Mouse (Mus musculus): ENCODE results near the gene Gm11020. TPM values are rescaled to one million over a fixed set of nuclear protein-coding genes. Genes with fewer than 3 reads are reported as not detected.

The Gm11020 gene
- polyA plus RNA-seq, 1 experiment from 2014 or later: not detected

- ATAC-seq (ENCODE audit: low FRiP score, low read depth): no peak
- Histone ChIP-seq H3K9ac (replicated peaks) (no peak overlapping the region), H3K36me3 (no peaks in the 10 kb centered on the region), H3K27ac (replicated peaks) (no peak overlapping the region), H3K9me3 (no peaks in the 10 kb centered on the region), H3K4me3 (no peak overlapping the region), H3K27me3 (no peaks in the 10 kb centered on the region), H3K4me1 (peaks cover under 1% of the 10 kb centered on the region; the same call in 1 of the 2 replicates), H3K4me2 (replicated peaks) (no peak overlapping the region)
- WGBS: 52% methylated on average over 12 of the region's 12 CpGs
These were observed 25.3 kb downstream of the Gm11020 start for GRCm38 (mm10) chr8:104346706-104347105.

- Histone ChIP-seq H3K27ac (replicated peaks) (no peak overlapping the region), H3K9ac (replicated peaks) (no peak overlapping the region), H3K9me3 (no peaks in the 10 kb centered on the region)
These were observed 27.6 kb downstream of the Gm11020 start for GRCm38 (mm10) chr8:104348971-104349370.

GRCm38 (mm10) chr8:104350047-104350446, 28.7 kb downstream of the Gm11020 start:
- H3K4me3 ChIP-seq: no peak overlapping the region

More at GRCm38 (mm10) chr8:104348971-104349370, 27.6 kb downstream of the Gm11020 start:
- H3K4me2 ChIP-seq (replicated peaks): no peak overlapping the region
- no peaks in the 10 kb centered on the region for H3K27me3 ChIP-seq
- no peaks in the 10 kb centered on the region; the same call in 1 of the 2 replicates for H3K36me3 ChIP-seq
- 90% methylated on average over 5 of the region's 5 CpGs for WGBS
- H3K4me3 ChIP-seq: no peak overlapping the region
- peaks cover 4% of the 10 kb centered on the region; the same call in 1 of the 2 replicates for H3K4me1 ChIP-seq
- ATAC-seq (ENCODE audit: low FRiP score, low read depth): no peak

GRCm38 (mm10) chr8:104353186-104353585, 31.8 kb downstream of the Gm11020 start:
- no peak overlapping the region for H3K4me2 ChIP-seq (replicated peaks)
- no peaks in the 10 kb centered on the region for H3K9me3 ChIP-seq
- H3K27me3 ChIP-seq: no peaks in the 10 kb centered on the region
- H3K4me3 ChIP-seq: no peak overlapping the region
- H3K27ac ChIP-seq (replicated peaks): no peak overlapping the region
- H3K4me1 ChIP-seq: peaks cover 4% of the 10 kb centered on the region; the same call in 1 of the 2 replicates
- WGBS: 65% methylated on average over 5 of the region's 5 CpGs
- H3K36me3 ChIP-seq: peaks cover 9% of the 10 kb centered on the region
- no peak overlapping the region for H3K9ac ChIP-seq (replicated peaks)
- peak; percentile 80 for ATAC-seq (ENCODE audit: low FRiP score, low read depth)

More at GRCm38 (mm10) chr8:104350047-104350446, 28.7 kb downstream of the Gm11020 start:
- no peak; the same call in 1 of the 2 replicates for ATAC-seq (ENCODE audit: low FRiP score, low read depth)
- WGBS: 90% methylated on average over 13 of the region's 13 CpGs
- H3K4me1 ChIP-seq: peaks cover 4% of the 10 kb centered on the region; the same call in 1 of the 2 replicates
- H3K27ac ChIP-seq (replicated peaks): no peak overlapping the region
- no peaks in the 10 kb centered on the region for H3K9me3 ChIP-seq
- no peak overlapping the region for H3K4me2 ChIP-seq (replicated peaks)
- no peak overlapping the region for H3K9ac ChIP-seq (replicated peaks)
- H3K27me3 ChIP-seq: no peaks in the 10 kb centered on the region
- peaks cover 2% of the 10 kb centered on the region; the same call in 1 of the 2 replicates for H3K36me3 ChIP-seq

- H3K9ac ChIP-seq (replicated peaks): no peak overlapping the region
- ATAC-seq (ENCODE audit: low FRiP score, low read depth): no peak
- no peak overlapping the region for H3K4me3 ChIP-seq
- no peak overlapping the region for H3K27ac ChIP-seq (replicated peaks)
- no peak overlapping the region for H3K4me2 ChIP-seq (replicated peaks)
- 91% methylated on average over 10 of the region's 10 CpGs for WGBS
- H3K36me3 ChIP-seq: peaks cover 9% of the 10 kb centered on the region
- H3K4me1 ChIP-seq: peaks cover 5% of the 10 kb centered on the region
- H3K27me3 ChIP-seq: 0 out of 2 replicates have a peak, but pooled peaks cover under 1% of the 10 kb centered on the region
- no peaks in the 10 kb centered on the region for H3K9me3 ChIP-seq
These were observed 33.1 kb downstream of the Gm11020 start for GRCm38 (mm10) chr8:104354504-104354903.

GRCm38 (mm10) chr8:104358637-104359036, 37.3 kb downstream of the Gm11020 start:
- peaks cover 8% of the 10 kb centered on the region for H3K4me1 ChIP-seq
- no peak overlapping the region for H3K4me3 ChIP-seq
- no peaks in the 10 kb centered on the region for H3K9me3 ChIP-seq
- 70% methylated on average over 3 of the region's 3 CpGs for WGBS
- no peak for ATAC-seq (ENCODE audit: low FRiP score, low read depth)
- H3K27ac ChIP-seq (replicated peaks): no peak overlapping the region
- 0 out of 2 replicates have a peak, but pooled peaks cover 4% of the 10 kb centered on the region for H3K27me3 ChIP-seq
- H3K4me2 ChIP-seq (replicated peaks): no peak overlapping the region
- H3K9ac ChIP-seq (replicated peaks): no peak overlapping the region
- H3K36me3 ChIP-seq: peaks cover 9% of the 10 kb centered on the region

- no peak for ATAC-seq (ENCODE audit: low FRiP score, low read depth)
- Histone ChIP-seq H3K4me1 (peaks cover 8% of the 10 kb centered on the region), H3K36me3 (peaks cover 9% of the 10 kb centered on the region), H3K4me2 (replicated peaks) (no peak overlapping the region), H3K4me3 (no peak overlapping the region), H3K9me3 (no peaks in the 10 kb centered on the region), H3K27ac (replicated peaks) (no peak overlapping the region), H3K9ac (replicated peaks) (no peak overlapping the region), H3K27me3 (0 out of 2 replicates have a peak, but pooled peaks cover 4% of the 10 kb centered on the region)
- 58% methylated on average over 15 of the region's 15 CpGs for WGBS
These were observed 38.5 kb downstream of the Gm11020 start for GRCm38 (mm10) chr8:104359778-104360456.

- Histone ChIP-seq H3K4me2 (replicated peaks) (no peak overlapping the region), H3K9me3 (no peaks in the 10 kb centered on the region), H3K9ac (replicated peaks) (no peak overlapping the region), H3K27ac (replicated peaks) (no peak overlapping the region), H3K27me3 (no peaks in the 10 kb centered on the region), H3K36me3 (no peaks in the 10 kb centered on the region), H3K4me1 (peaks cover 12% of the 10 kb centered on the region), H3K4me3 (no peak overlapping the region)
- WGBS: 87% methylated on average over 9 of the region's 9 CpGs
- ATAC-seq (ENCODE audit: low FRiP score, low read depth): no peak
These were observed 44.3 kb downstream of the Gm11020 start for GRCm38 (mm10) chr8:104365695-104366094.

GRCm38 (mm10) chr8:104367398-104367797, 46.0 kb downstream of the Gm11020 start:
- Histone ChIP-seq H3K36me3 (no peaks in the 10 kb centered on the region), H3K4me1 (peaks cover 12% of the 10 kb centered on the region), H3K4me3 (no peak overlapping the region), H3K9ac (replicated peaks) (no peak overlapping the region), H3K27ac (replicated peaks) (no peak overlapping the region), H3K27me3 (no peaks in the 10 kb centered on the region), H3K9me3 (no peaks in the 10 kb centered on the region), H3K4me2 (replicated peaks) (no peak overlapping the region)
- no peak for ATAC-seq (ENCODE audit: low FRiP score, low read depth)
- WGBS: 52% methylated on average over 5 of the region's 5 CpGs

GRCm38 (mm10) chr8:104369591-104369990, 48.2 kb downstream of the Gm11020 start:
- Histone ChIP-seq H3K9me3 (no peaks in the 10 kb centered on the region), H3K36me3 (no peaks in the 10 kb centered on the region), H3K4me2 (replicated peaks) (no peak overlapping the region), H3K27ac (replicated peaks) (no peak overlapping the region), H3K4me1 (peaks cover 12% of the 10 kb centered on the region), H3K4me3 (no peak overlapping the region), H3K9ac (replicated peaks) (no peak overlapping the region), H3K27me3 (no peaks in the 10 kb centered on the region)
- WGBS: 88% methylated on average over 12 of the region's 12 CpGs
- ATAC-seq (ENCODE audit: low FRiP score, low read depth): no peak

GRCm38 (mm10) chr8:104370071-104370470, 48.7 kb downstream of the Gm11020 start:
- Histone ChIP-seq H3K4me3 (no peak overlapping the region), H3K9ac (replicated peaks) (no peak overlapping the region), H3K36me3 (no peaks in the 10 kb centered on the region), H3K27ac (replicated peaks) (no peak overlapping the region), H3K9me3 (no peaks in the 10 kb centered on the region), H3K4me1 (peaks cover 16% of the 10 kb centered on the region), H3K4me2 (replicated peaks) (no peak overlapping the region), H3K27me3 (no peaks in the 10 kb centered on the region)
- WGBS: 83% methylated on average over 6 of the region's 6 CpGs
- ATAC-seq (ENCODE audit: low FRiP score, low read depth): no peak

- Histone ChIP-seq H3K27me3 (no peaks in the 10 kb centered on the region), H3K4me2 (replicated peaks) (no peak overlapping the region), H3K9ac (replicated peaks) (no peak overlapping the region), H3K36me3 (no peaks in the 10 kb centered on the region), H3K27ac (replicated peaks) (no peak overlapping the region), H3K9me3 (no peaks in the 10 kb centered on the region), H3K4me1 (peaks cover 22% of the 10 kb centered on the region), H3K4me3 (no peak overlapping the region)
- 85% methylated on average over 6 of the region's 6 CpGs for WGBS
- no peak for ATAC-seq (ENCODE audit: low FRiP score, low read depth)
These were observed 49.8 kb downstream of the Gm11020 start for GRCm38 (mm10) chr8:104371121-104371520.
